Mouse (Mus musculus): ENCODE results near the gene Cacna1f. TPM values are rescaled to one million over a fixed set of nuclear protein-coding genes. Genes with fewer than 3 reads are reported as not detected.

Gene Cacna1f
- polyA plus RNA-seq, 1 experiment from 2014 or later, result 0.04 TPM

GRCm38 (mm10) chrX:7672739-7673138, 65.9 kb downstream of the Cacna1f start:
- no peak overlapping the region for H3K27ac ChIP-seq
- WGBS, result 36% methylated on average over 6 of the region's 6 CpGs
- no peaks in the 10 kb centered on the region for H3K27me3 ChIP-seq (ENCODE audit: insufficient read depth, low read length)
- H3K9ac ChIP-seq (ENCODE audit: low read depth, low read length), result no peak overlapping the region
- DNase-seq (ENCODE audit: low spot score) (no peak), ATAC-seq (replicated peaks; ENCODE audit: low FRiP score, low read depth) (no peak)
- H3K4me3 ChIP-seq (replicated peaks; ENCODE audit: low read depth, low read length), result no peak overlapping the region
- H3K4me2 ChIP-seq (ENCODE audit: low read length), result no peak overlapping the region
- 0 out of 2 replicates have a peak, but pooled peaks cover 4% of the 10 kb centered on the region for H3K4me1 ChIP-seq (replicated peaks; ENCODE audit: insufficient read depth, low read length)
- TF ChIP-seq CTCF (IDR thresholded peaks at IDR 0.05; ENCODE audit: low read depth), result no peak
- no peaks in the 10 kb centered on the region for H3K9me3 ChIP-seq (replicated peaks; ENCODE audit: low read length)
- H3K36me3 ChIP-seq (ENCODE audit: insufficient read depth, low read length), result no peaks in the 10 kb centered on the region

- H3K9ac ChIP-seq (ENCODE audit: low read depth, low read length), result 0 out of 2 replicates have a peak overlapping the region, but pooled peaks have one; percentile 37
- ATAC-seq (replicated peaks; ENCODE audit: low FRiP score, low read depth), result peak; percentile 9
- DNase-seq (ENCODE audit: low spot score), result peak; percentile 70
Observed at GRCm38 (mm10) chrX:7673578-7674281, 66.8 kb downstream of the Cacna1f start.

GRCm38 (mm10) chrX:7674284-7675000, 67.6 kb downstream of the Cacna1f start:
- Histone ChIP-seq H3K9me3 (replicated peaks; ENCODE audit: low read length) (no peaks in the 10 kb centered on the region), H3K27me3 (ENCODE audit: insufficient read depth, low read length) (no peaks in the 10 kb centered on the region), H3K4me3 (replicated peaks; ENCODE audit: low read depth, low read length) (peak overlapping the region; percentile 20), H3K9ac (ENCODE audit: low read depth, low read length) (peak overlapping the region; percentile 37; the same call in 1 of the 2 replicates), H3K4me1 (replicated peaks; ENCODE audit: insufficient read depth, low read length) (0 out of 2 replicates have a peak, but pooled peaks cover 4% of the 10 kb centered on the region), H3K36me3 (ENCODE audit: insufficient read depth, low read length) (no peaks in the 10 kb centered on the region), H3K27ac (peak overlapping the region; percentile 80), H3K4me2 (ENCODE audit: low read length) (peak overlapping the region; percentile 49)
- ATAC-seq (replicated peaks; ENCODE audit: low FRiP score, low read depth) (peak; percentile 74), DNase-seq (ENCODE audit: low spot score) (peak; percentile 31)
- 37% methylated on average over 28 of the region's 28 CpGs for WGBS
- 0 out of 2 replicates have a peak, but pooled peaks have one; percentile 6 for TF ChIP-seq CTCF (IDR thresholded peaks at IDR 0.05; ENCODE audit: low read depth)

More at GRCm38 (mm10) chrX:7673578-7674281, 66.8 kb downstream of the Cacna1f start:
- WGBS, result 36% methylated on average over 12 of the region's 12 CpGs
- no peaks in the 10 kb centered on the region for H3K27me3 ChIP-seq (ENCODE audit: insufficient read depth, low read length)
- H3K4me3 ChIP-seq (replicated peaks; ENCODE audit: low read depth, low read length), result 0 out of 2 replicates have a peak overlapping the region, but pooled peaks have one; percentile 2
- TF ChIP-seq CTCF (IDR thresholded peaks at IDR 0.05; ENCODE audit: low read depth), result 0 out of 2 replicates have a peak, but pooled peaks have one; percentile 14
- H3K4me1 ChIP-seq (replicated peaks; ENCODE audit: insufficient read depth, low read length), result 0 out of 2 replicates have a peak, but pooled peaks cover 4% of the 10 kb centered on the region
- H3K4me2 ChIP-seq (ENCODE audit: low read length), result peak overlapping the region; percentile 49
- peak overlapping the region; percentile 80 for H3K27ac ChIP-seq
- H3K36me3 ChIP-seq (ENCODE audit: insufficient read depth, low read length), result no peaks in the 10 kb centered on the region
- H3K9me3 ChIP-seq (replicated peaks; ENCODE audit: low read length), result no peaks in the 10 kb centered on the region

- peak; percentile 15; the same call in 1 of the 2 replicates for ATAC-seq (replicated peaks; ENCODE audit: low FRiP score, low read depth)
- Histone ChIP-seq H3K9ac (ENCODE audit: low read depth, low read length) (peak overlapping the region; percentile 37; the same call in 1 of the 2 replicates), H3K27ac (peak overlapping the region; percentile 80), H3K4me2 (ENCODE audit: low read length) (peak overlapping the region; percentile 49), H3K36me3 (ENCODE audit: insufficient read depth, low read length) (no peaks in the 10 kb centered on the region), H3K27me3 (ENCODE audit: insufficient read depth, low read length) (no peaks in the 10 kb centered on the region), H3K4me3 (replicated peaks; ENCODE audit: low read depth, low read length) (peak overlapping the region; percentile 20), H3K4me1 (replicated peaks; ENCODE audit: insufficient read depth, low read length) (0 out of 2 replicates have a peak, but pooled peaks cover 4% of the 10 kb centered on the region), H3K9me3 (replicated peaks; ENCODE audit: low read length) (no peaks in the 10 kb centered on the region)
- no peak for TF ChIP-seq CTCF (IDR thresholded peaks at IDR 0.05; ENCODE audit: low read depth)
- WGBS, result 47% methylated on average over 10 of the region's 10 CpGs
- no peak for DNase-seq (ENCODE audit: low spot score)
Observed at GRCm38 (mm10) chrX:7675001-7675380, 68.1 kb downstream of the Cacna1f start.

GRCm38 (mm10) chrX:7678986-7679385, 72.1 kb downstream of the Cacna1f start:
- H3K9me3 ChIP-seq (replicated peaks; ENCODE audit: low read length), result no peaks in the 10 kb centered on the region
- ATAC-seq (replicated peaks; ENCODE audit: low FRiP score, low read depth) (no peak), DNase-seq (ENCODE audit: low spot score) (no peak)
- no peaks in the 10 kb centered on the region for H3K27me3 ChIP-seq (ENCODE audit: insufficient read depth, low read length)
- WGBS, result 39% methylated on average over 3 of the region's 3 CpGs
- H3K4me1 ChIP-seq (replicated peaks; ENCODE audit: insufficient read depth, low read length), result no peaks in the 10 kb centered on the region
- peak; percentile 27; the same call in 1 of the 2 replicates for TF ChIP-seq CTCF (IDR thresholded peaks at IDR 0.05; ENCODE audit: low read depth)
- no peak overlapping the region for H3K27ac ChIP-seq
- H3K4me3 ChIP-seq (replicated peaks; ENCODE audit: low read depth, low read length), result no peak overlapping the region
- H3K9ac ChIP-seq (ENCODE audit: low read depth, low read length), result no peak overlapping the region
- H3K36me3 ChIP-seq (ENCODE audit: insufficient read depth, low read length), result no peaks in the 10 kb centered on the region
- H3K4me2 ChIP-seq (ENCODE audit: low read length), result no peak overlapping the region
